Mouse (Mus musculus) kidney, embryonic 14.5 days (tissue): ENCODE measurements at regions not wholly inside any gene's neighbourhood (a gene's known extent, or its start where the extent isn't known, plus 50 kb on each side); places are given as distances from the start of the nearest gene placed in this dataset.

ENCODE experiments used
- ATAC-seq: fragments of 200-750 bp; cut with Nextera tagmentation; 2 replicates; pipeline ENCODE4 v1.8.0; 2017; ENCODE audit warnings: moderate number of reproducible peaks, mild to moderate bottlenecking, moderate TSS enrichment, moderate library complexity; ENCODE audit not compliant: low FRiP score, low TSS enrichment
- H3K27ac ChIP-seq: fragments of 300-500 bp; sonication (generic); 2 replicates; pipeline ENCODE4 v1.5.1; 2014; ENCODE audit warnings: low read depth, mild to moderate bottlenecking, low read length, moderate library complexity, mixed read lengths
- H3K27me3 ChIP-seq: fragments of 300-500 bp; sonication (generic); 2 replicates; pipeline ENCODE4 v1.6.1; 2014; ENCODE audit warnings: mild to moderate bottlenecking, low read length; ENCODE audit not compliant: control insufficient read depth, insufficient read depth
- H3K36me3 ChIP-seq: fragments of 300-500 bp; sonication (generic); 2 replicates; pipeline ENCODE4 v1.6.1; 2014; ENCODE audit warnings: low read length, mixed read lengths; ENCODE audit not compliant: control insufficient read depth, insufficient read depth
- H3K4me1 ChIP-seq: fragments of 300-500 bp; sonication (generic); 2 replicates; pipeline ENCODE4 v1.6.1; 2014; ENCODE audit warnings: low read length, mixed read lengths; ENCODE audit not compliant: control insufficient read depth, insufficient read depth
- H3K4me2 ChIP-seq: fragments of 300-500 bp; sonication (generic); replicated peaks from 2 replicates; pipeline ENCODE4 v1.6.1; 2014; ENCODE audit warnings: low read depth, mild to moderate bottlenecking, low read length
- H3K4me3 ChIP-seq: fragments of 300-500 bp; sonication (generic); 2 replicates; pipeline ENCODE4 v1.5.1; 2014; ENCODE audit warnings: mild to moderate bottlenecking, low read length
- H3K9ac ChIP-seq: fragments of 300-500 bp; sonication (generic); 2 replicates; pipeline ENCODE4 v1.6.1; 2014; ENCODE audit warnings: low read depth, mild to moderate bottlenecking, low read length, moderate library complexity
- H3K9me3 ChIP-seq: fragments of 300-500 bp; sonication (generic); 2 replicates; pipeline ENCODE4 v1.6.1; 2016; ENCODE audit warnings: low read length; ENCODE audit not compliant: control insufficient read depth
- WGBS: fragments of 180-500 bp; shearing (Covaris S2); extraction: QIAGEN DNeasy Blood & Tissue Kit; methylation state at CpG from one replicate; pipeline ENCODE4 v1.1.7; 2014; 5-methylcytosine and 5-hydroxymethylcytosine counted together

GRCm38 (mm10) chrX:11387200-11387940, 59.7 kb downstream of the H2al1j start:
- H3K9ac ChIP-seq: no peak overlapping the region
- WGBS: 61% methylated on average over 9 of the region's 9 CpGs
- no peak for ATAC-seq
- no peaks in the 10 kb centered on the region for H3K9me3 ChIP-seq
- no peak overlapping the region for H3K4me3 ChIP-seq
- no peaks in the 10 kb centered on the region; the same call in 1 of the 2 replicates for H3K27me3 ChIP-seq
- H3K4me2 ChIP-seq: no peak overlapping the region
- H3K4me1 ChIP-seq: no peaks in the 10 kb centered on the region
- H3K27ac ChIP-seq: no peak overlapping the region
- no peaks in the 10 kb centered on the region for H3K36me3 ChIP-seq

DNA sequence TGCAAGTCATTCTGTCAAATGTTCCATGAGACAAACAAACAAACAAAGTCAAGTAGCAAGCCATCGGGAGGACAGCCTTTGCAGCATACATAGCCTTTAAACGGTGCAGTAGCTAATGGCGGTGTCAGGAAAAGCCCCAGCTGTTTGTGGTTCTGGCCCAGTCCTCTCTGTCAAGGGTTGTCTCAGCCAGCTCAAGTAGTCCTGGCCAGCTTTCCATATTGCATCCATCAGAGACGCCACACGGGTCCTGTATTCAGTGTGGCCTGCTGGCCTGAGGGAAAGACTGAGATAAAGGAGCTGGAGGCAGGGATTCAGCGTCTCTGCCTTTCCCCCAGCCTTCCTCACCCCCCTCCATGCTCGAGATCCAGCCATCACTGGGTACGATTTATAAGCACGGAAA, 61.2 kb downstream of the H2al1j start:
- H3K4me1 ChIP-seq: no peaks in the 10 kb centered on the region
- 70% methylated on average over 9 of the region's 9 CpGs for WGBS
- no peak overlapping the region for H3K4me2 ChIP-seq
- no peaks in the 10 kb centered on the region for H3K36me3 ChIP-seq
- H3K27me3 ChIP-seq: no peaks in the 10 kb centered on the region
- H3K4me3 ChIP-seq: no peak overlapping the region
- no peaks in the 10 kb centered on the region for H3K9me3 ChIP-seq
- H3K27ac ChIP-seq: no peak overlapping the region
- no peak for ATAC-seq
- no peak overlapping the region for H3K9ac ChIP-seq

GRCm38 (mm10) chrX:11400406-11400805, 72.8 kb downstream of the H2al1j start:
- 87% methylated on average over 3 of the region's 3 CpGs for WGBS
- no peak overlapping the region for H3K9ac ChIP-seq

GRCm38 (mm10) chrX:11404369-11404768, 76.7 kb downstream of the H2al1j start:
- no peak overlapping the region for H3K4me3 ChIP-seq
- no peaks in the 10 kb centered on the region for H3K4me1 ChIP-seq
- H3K27me3 ChIP-seq: no peaks in the 10 kb centered on the region
- no peak overlapping the region for H3K9ac ChIP-seq
- no peak overlapping the region for H3K4me2 ChIP-seq
- ATAC-seq: no peak
- H3K9me3 ChIP-seq: no peaks in the 10 kb centered on the region
- 66% methylated on average over 4 of the region's 4 CpGs for WGBS
- no peak overlapping the region for H3K27ac ChIP-seq
- no peaks in the 10 kb centered on the region for H3K36me3 ChIP-seq

More at GRCm38 (mm10) chrX:11400406-11400805, 72.8 kb downstream of the H2al1j start:
- Histone ChIP-seq H3K36me3 (no peaks in the 10 kb centered on the region), H3K27me3 (no peaks in the 10 kb centered on the region), H3K9me3 (no peaks in the 10 kb centered on the region), H3K4me1 (no peaks in the 10 kb centered on the region), H3K4me3 (no peak overlapping the region), H3K27ac (no peak overlapping the region), H3K4me2 (no peak overlapping the region)
- ATAC-seq: no peak

DNA sequence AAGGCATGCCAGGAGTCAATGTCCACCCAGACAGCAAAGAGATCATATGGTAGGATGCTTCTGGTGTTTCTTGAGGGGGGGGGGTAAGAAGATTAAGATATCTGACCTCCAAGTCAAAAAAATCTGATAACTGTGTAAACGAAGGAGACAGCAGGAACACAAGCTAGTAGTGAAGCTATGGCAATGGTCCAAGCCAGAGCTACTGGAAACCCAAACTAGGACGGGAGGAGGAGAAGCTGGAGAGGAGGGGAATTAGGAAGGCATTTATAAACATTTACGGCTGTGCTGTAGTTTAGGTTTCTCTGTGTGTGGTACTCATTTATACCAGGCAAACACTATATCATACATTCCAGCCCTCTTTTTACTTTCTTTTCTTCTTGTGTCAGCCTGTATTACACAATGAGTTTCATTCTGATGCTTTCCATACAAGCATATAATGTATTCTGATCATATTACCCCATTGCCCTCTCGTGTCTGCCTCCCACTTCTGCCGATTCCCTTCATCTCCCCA, 84.7 kb downstream of the H2al1j start:
- ATAC-seq: no peak
- Histone ChIP-seq H3K9ac (no peak overlapping the region), H3K27ac (no peak overlapping the region), H3K4me2 (no peak overlapping the region), H3K4me3 (no peak overlapping the region), H3K4me1 (peaks cover 10% of the 10 kb centered on the region), H3K27me3 (no peaks in the 10 kb centered on the region), H3K9me3 (no peaks in the 10 kb centered on the region), H3K36me3 (no peaks in the 10 kb centered on the region)
- 56% methylated on average over 5 of the region's 5 CpGs for WGBS

- no peaks in the 10 kb centered on the region for H3K36me3 ChIP-seq
- WGBS: 50% methylated on average over 4 of the region's 4 CpGs
- H3K9ac ChIP-seq: no peak overlapping the region
- H3K4me2 ChIP-seq: no peak overlapping the region; the same call in 1 of the 2 replicates
- H3K9me3 ChIP-seq: no peaks in the 10 kb centered on the region
- H3K4me1 ChIP-seq: peaks cover 10% of the 10 kb centered on the region
- no peaks in the 10 kb centered on the region for H3K27me3 ChIP-seq
- no peak overlapping the region for H3K4me3 ChIP-seq
- no peak overlapping the region for H3K27ac ChIP-seq
- ATAC-seq: peak; percentile 70
Observed at GRCm38 (mm10) chrX:11415662-11416061, 88.0 kb downstream of the H2al1j start.

DNA sequence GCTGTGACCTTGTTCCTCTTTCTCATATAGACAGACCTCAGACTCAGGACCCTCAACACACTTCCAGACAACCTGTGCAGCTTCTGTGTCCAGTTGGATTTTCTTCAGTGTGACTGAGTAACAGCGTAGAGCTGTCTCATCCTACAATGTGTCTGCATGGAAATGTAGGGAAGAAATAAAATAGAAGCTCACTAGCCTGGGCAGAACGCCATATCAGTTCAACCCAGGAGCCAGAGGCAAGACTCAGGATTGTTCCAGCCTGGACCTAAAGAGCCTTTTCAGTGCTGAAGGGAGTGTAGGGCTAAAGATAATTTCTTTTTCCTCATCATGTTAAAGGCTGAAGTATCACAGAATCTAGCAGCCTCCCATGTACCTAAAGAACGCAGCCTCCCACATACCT, 88.9 kb downstream of the H2al1j start:
- no peak overlapping the region for H3K4me2 ChIP-seq
- H3K27me3 ChIP-seq: no peaks in the 10 kb centered on the region
- no peak for ATAC-seq
- WGBS: 93% methylated on average over 3 of the region's 3 CpGs
- H3K4me1 ChIP-seq: peaks cover 10% of the 10 kb centered on the region
- no peaks in the 10 kb centered on the region for H3K9me3 ChIP-seq
- H3K36me3 ChIP-seq: no peaks in the 10 kb centered on the region
- H3K27ac ChIP-seq: no peak overlapping the region
- no peak overlapping the region for H3K4me3 ChIP-seq
- H3K9ac ChIP-seq: no peak overlapping the region

- H3K27ac ChIP-seq: no peak overlapping the region
- H3K4me3 ChIP-seq: no peak overlapping the region
- ATAC-seq: no peak
- no peak overlapping the region for H3K9ac ChIP-seq
- H3K4me2 ChIP-seq: no peak overlapping the region
- H3K36me3 ChIP-seq: no peaks in the 10 kb centered on the region
- H3K9me3 ChIP-seq: no peaks in the 10 kb centered on the region
- WGBS: 41% methylated on average over 4 of the region's 4 CpGs
- H3K4me1 ChIP-seq: peaks cover 10% of the 10 kb centered on the region
- no peaks in the 10 kb centered on the region for H3K27me3 ChIP-seq
Observed at GRCm38 (mm10) chrX:11417861-11418260, 90.2 kb downstream of the H2al1j start.

- H3K9me3 ChIP-seq: no peaks in the 10 kb centered on the region
- no peaks in the 10 kb centered on the region for H3K36me3 ChIP-seq
- no peak overlapping the region for H3K4me3 ChIP-seq
- H3K4me2 ChIP-seq: no peak overlapping the region
- ATAC-seq: no peak
- no peak overlapping the region for H3K9ac ChIP-seq
- H3K4me1 ChIP-seq: peaks cover 10% of the 10 kb centered on the region
- H3K27ac ChIP-seq: no peak overlapping the region; the same call in 1 of the 2 replicates
- H3K27me3 ChIP-seq: no peaks in the 10 kb centered on the region
- WGBS: 84% methylated on average over 10 of the region's 10 CpGs
Observed at GRCm38 (mm10) chrX:11418261-11418660, 90.6 kb downstream of the H2al1j start.
